Mouse (Mus musculus) adrenal gland, postnatal 36 days (tissue): ENCODE data around the gene Setd3. TPM values are rescaled to one million over a fixed set of nuclear protein-coding genes. Genes with fewer than 3 reads are reported as not detected.
A peak's percentile ranks its signal among the peaks of the same experiment; 100 is the strongest.

Experiments
- DNase-seq, 2 experiments: peaks; one replicate each; pipeline ENCODE4 v3.0.0; 2021; ENCODE audit warnings: mixed read lengths in 1 of 2
- total RNA-seq, 2 experiments: library from RNA; stranded (reverse); gene quantifications; 2 replicates each; pipeline ENCODE4 v1.2.3; 2021

The Setd3 gene
- total RNA-seq, 2 experiments from 2014 or later: 108 to 126 TPM

- DNase-seq: no peak
Observed at GRCm38 (mm10) chr12:108203895-108204294, 24.8 kb upstream of the Setd3 start.

DNA sequence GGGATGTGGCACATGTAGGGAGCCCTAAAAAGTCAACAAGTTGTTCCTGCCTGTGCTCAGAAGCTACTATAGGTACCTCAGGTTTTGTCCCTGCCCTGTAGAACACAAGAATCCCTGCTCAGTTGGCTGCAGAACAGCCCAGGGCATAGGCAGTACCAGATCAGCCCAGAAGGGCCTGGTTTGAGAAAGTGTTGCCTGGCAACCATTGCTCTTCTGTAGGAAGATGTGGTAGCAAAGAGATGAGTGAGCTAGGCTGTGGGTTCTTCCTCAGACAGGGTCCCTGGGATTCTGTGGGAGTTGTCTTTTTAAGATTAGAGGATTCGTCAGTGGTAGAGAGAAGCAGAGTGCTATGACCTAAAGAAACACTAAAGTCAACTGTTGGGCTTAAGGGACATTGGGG lies 21.0 kb upstream of the Setd3 start:
- no peak for DNase-seq

- peak in 1 of 2 experiments; percentile 55 for DNase-seq
Observed at GRCm38 (mm10) chr12:108198447-108198846, 19.3 kb upstream of the Setd3 start.

DNA sequence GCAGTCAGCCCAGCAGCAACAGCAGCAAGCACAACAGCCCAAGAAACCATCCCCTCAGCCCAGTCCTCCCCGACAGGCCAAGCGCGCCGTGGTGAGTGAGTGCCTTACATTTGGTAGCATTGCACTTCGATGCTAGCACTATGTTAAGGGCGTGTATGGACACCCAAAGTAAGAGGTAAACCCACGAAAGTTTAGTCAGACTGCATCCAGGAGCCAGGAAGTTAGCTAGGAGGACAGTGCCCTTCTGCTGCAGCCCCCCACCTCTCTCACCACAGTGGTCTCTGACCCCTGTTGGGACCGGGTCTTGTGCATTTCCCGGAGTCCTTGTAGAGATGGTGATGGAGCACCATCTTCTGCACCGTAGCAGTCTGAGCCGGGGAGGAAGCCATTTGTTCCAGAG lies 16.6 kb upstream of the Setd3 start:
- no peak for DNase-seq

DNA sequence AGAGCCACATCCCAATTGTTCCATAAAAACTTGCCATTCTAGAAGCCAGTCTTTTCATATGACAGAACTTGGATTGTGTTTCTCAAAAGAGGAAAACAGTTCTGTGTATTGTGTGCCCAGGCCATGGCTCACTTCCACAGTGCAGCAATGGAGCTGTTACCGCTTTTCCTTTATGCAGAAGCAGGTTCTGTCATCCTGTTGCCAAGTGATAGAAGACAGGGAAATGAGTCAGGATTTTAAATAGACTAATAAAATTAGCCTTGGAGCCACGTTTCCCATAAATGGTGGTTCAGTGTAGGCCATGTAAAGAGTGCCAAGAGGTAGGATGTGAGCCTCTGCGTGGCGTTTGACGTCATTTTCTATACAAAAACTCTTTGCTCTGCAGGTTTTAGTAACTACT lies 14.8 kb upstream of the Setd3 start:
- DNase-seq: no peak

DNA sequence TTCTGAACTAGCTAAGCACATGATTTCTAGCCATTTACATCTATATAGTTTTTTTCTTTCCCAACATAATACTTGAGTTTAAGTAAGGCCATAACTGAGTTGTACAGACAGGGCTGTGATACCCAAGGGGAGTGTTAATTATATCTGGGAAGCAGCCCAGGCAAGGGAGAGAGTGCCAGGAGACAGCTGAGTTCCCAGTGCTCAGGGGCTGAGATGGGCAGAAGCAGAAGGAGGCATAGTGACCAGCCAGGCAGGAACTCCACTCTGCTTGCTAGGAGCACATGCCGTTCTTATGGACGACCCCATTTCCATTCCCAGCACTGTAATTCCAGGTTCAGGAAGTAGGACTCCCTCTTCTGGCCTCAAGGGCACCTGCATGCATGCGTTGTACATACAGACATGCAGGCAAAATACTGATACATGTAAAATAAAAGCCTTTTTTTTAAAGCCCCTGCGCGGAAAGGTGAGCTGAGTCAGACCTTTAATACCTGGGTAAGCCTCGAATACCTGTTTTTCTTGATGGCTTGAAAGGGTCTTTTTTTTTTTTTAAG lies 8.5 kb upstream of the Setd3 start:
- no peak for DNase-seq

- DNase-seq: no peak
Observed at GRCm38 (mm10) chr12:108181716-108182115, 2.6 kb upstream of the Setd3 start.

DNA sequence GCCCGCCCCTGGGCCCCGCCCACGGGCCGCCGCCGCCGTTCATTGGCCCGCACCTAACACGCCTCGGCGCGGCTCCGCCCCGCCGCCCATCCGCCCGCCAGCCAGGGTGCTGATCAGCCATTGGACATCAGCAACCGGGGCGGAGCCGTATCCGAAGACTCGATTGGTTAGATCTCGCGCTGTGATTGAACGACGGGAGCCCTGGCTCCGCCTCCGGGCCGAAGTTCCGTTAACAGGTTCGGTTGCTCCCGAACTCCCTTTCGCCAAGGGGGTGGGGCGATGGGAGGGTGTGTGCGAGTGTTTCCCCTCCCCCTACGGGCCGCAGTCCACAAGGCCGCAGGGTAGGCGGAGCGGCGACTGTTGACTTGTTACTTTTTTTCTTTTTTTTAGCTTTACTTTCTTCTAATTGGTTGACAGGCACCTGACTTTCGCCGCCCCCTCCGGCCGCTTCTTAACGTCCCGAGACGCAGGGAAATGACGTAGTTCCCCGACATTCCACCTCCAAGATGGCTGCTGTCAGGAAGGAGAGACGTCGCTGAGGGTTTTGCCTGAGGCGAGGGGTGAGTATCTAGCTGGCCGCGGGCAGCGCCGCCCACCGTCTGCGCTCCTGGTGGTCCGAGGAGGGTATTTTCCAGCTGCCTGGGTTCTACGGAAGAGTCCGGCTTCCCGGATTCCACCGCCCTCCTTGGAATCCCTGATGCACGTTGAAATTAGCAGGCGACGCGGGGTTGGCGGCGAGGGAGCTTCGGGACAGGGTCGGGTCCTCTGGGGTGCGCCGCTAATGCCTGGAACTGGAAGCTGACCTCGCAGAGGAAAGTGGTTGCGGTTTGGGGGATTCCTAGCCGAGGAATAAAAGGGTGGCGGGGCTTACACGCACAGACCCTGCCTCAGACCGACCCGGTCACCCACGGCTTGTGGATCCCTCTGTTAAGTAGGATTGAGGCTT lies 480 bp upstream of the Setd3 start, which contains the start of gene Ccnk:
TSS of gene Ccnk (plus strand) at position 259 of the 946 bp plus-strand sequence.
- peak; percentile 99 to 100 for DNase-seq

DNA sequence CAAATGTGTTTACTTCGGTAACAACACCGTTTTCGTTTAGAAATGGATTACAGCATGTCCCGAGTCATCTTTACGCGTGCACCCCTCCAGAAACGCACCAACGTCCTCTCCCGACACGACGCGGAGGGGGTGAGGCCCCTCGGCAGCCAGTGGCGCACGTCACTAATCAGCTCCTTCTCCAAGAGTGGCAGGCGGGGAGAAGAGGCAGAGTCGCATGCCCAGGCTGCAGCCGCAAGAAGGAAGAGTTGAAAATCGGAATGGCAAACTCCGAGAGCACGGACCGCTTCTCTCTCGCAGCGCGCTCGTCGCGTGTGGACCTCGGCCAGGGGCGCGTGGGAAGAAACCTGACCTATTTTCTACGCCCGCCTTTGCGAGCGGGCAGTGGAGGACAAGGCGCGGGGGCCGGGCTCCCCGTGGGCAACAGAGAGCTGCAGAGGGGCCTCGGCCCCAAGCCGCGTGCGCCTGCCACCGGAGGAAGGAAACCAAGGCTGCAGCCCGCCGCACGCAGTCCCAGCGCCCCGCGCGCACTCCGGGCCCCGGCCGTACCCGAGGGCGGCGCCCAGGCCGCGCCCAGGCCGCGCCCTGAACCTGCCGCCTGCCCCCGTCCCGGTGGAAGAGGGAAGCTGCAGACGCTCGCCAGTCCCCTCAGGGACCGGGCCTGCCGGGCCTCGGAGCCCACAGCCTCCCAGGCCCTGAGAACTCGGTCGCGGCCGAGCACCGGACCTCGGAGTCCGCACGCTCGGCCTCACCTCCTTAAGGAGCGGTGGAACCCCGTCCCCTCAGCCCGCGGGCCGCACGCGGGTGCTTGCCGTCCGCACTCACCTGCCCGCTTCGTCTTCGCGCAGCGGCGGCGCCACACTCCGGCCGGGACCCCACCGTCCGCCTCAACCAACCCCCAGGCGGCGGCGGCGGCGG lies 526 bp downstream of the Setd3 start:
- DNase-seq: peak; percentile 61 to 71

- DNase-seq: no peak
Observed at GRCm38 (mm10) chr12:108176366-108176765, 2.7 kb downstream of the Setd3 start.

GRCm38 (mm10) chr12:108174606-108175505 lies 4.3 kb downstream of the Setd3 start:
- DNase-seq: no peak

DNA sequence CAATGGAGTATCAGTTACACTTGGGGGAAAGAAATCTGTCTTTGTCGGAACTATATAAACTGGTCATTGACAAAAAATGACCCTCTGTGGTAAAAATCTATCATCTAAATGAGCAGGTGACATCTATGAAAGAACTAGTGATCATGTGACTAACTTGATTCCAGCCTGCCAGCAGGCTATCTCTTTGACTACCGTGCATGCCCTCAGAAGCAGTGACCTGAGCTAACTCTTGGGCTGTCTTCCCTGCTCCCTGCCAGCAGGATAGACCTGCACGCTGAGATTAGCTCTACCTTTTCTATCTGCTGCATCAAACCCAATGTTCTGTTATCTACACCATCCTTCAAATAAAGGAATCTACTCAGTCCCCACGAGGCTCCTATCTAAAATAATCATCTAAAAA lies 6.5 kb downstream of the Setd3 start:
- DNase-seq: no peak

DNA sequence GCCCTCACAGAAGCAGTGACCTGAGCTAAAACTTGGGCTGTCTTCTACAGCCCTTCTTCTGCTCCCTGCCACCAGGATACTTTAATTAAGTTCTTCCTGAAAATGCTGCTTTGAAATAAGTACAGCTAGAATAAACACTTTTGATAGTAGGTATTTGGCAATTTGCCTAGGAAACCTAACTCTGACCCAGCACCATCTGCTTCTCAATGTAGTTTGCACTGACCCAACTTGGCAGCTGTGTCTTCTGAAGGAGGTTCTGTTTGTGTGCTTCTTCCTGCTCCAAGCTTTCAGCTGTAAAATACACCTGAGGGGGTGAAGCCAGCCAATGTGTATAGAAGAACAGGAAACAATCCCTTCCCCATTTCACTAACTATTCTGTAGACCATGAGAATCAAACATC lies 7.8 kb downstream of the Setd3 start:
- no peak for DNase-seq

DNA sequence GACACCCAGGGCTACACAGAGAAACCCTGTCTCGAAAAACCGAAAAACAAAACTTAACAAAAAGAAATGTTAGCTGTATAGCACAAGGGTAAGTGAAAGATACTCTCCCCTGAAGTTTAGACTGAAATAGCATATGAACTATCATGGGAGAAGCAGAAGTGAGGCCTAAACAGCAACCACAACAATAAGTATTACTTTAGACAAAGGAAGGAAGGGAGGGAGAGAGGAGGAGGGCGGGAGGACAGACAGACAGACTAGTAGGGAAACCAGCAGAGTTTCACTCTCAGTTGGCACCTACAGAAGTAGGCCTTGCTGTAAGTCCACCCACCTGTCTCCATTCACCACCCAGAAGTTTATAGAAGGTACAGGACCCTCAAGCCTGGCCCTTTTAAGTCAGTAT lies 8.6 kb downstream of the Setd3 start:
- no peak for DNase-seq

GRCm38 (mm10) chr12:108168909-108169308 lies 10.2 kb downstream of the Setd3 start:
- no peak for DNase-seq

- no peak for DNase-seq
Observed at GRCm38 (mm10) chr12:108163706-108164105, 15.4 kb downstream of the Setd3 start.

- DNase-seq: no peak
Observed at GRCm38 (mm10) chr12:108162036-108162435, 17.1 kb downstream of the Setd3 start.

DNA sequence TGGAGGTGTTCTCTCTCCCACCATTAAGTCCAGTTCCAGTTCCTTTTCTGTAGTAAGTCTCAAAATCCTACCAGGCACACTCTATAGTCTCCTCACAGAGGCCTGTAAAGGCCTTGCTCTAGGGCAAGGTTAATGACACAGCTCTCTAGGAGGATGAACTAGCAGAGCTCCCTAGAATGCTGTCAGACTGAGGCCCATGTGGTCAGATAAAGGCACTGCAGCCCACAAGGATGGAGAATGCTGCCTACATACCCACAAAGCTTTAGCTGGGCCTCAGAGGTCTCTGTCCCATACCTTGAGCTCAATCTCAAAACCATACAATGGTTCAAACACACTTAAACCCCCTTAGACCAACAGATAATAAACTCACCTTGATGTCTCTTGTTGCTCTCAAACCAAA lies 19.3 kb downstream of the Setd3 start:
- DNase-seq: no peak

DNA sequence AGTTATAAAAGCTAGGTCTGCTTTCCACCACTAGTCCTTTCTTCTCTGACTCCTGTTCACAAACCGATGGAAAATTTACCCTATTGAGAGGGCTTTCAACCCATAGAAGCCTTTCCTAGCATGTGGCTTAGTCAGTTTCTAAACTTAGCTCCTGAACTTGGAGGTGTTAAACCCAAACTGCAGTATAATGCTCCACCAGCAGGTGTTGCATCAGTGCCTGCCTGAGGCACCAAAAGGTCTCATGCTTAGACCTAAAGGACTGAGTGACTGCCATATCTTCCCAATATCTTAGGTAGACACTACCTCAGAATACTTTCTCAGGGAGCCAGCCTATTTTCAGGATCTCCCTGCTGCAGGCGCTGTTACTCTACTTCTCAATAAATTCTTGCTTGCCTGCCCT lies 26.4 kb downstream of the Setd3 start:
- no peak for DNase-seq

- DNase-seq: no peak
Observed at GRCm38 (mm10) chr12:108149764-108150163, 29.4 kb downstream of the Setd3 start.

GRCm38 (mm10) chr12:108145198-108145597 lies 33.9 kb downstream of the Setd3 start:
- DNase-seq: peak in 1 of 2 experiments; percentile 22
